Mouse (Mus musculus) CH12.LX (cell line): Measurements from ENCODE around the gene Rnase13.

Experiments used
- CHD2 ChIP-seq: IDR thresholded peaks from 2 replicates; pipeline ENCODE4 v1.6.1; 2011; ENCODE audit warnings: low read length, improper control_type of control experiment
- CTCF ChIP-seq, 2 experiments: IDR thresholded peaks in 1 of 2; conservative IDR thresholded peaks in 1 of 2; 2 replicates each; pipeline ENCODE4 v1.5.1; 2011 to 2012; ENCODE audit warnings: low read depth in 2 of 2, low read length in 2 of 2, improper control_type of control experiment in 1 of 2, inconsistent platforms in 1 of 2, mild to moderate bottlenecking in 1 of 2, moderate library complexity in 1 of 2
- PAX5 ChIP-seq: IDR thresholded peaks from 2 replicates; pipeline ENCODE4 v1.6.1; 2012; ENCODE audit warnings: low read length, inconsistent platforms, mixed read lengths
- POLR2A ChIP-seq: IDR thresholded peaks from 2 replicates; pipeline ENCODE4 v1.6.1; 2011; ENCODE audit warnings: low read depth, mild to moderate bottlenecking, improper control_type of control experiment, low read length
- RCOR1 ChIP-seq: conservative IDR thresholded peaks from 2 replicates; pipeline ENCODE4 v1.6.1; 2012; ENCODE audit warnings: low read depth, mild to moderate bottlenecking, inconsistent platforms, low read length, improper control_type of control experiment

GRCm38 (mm10) chr14:51896539-51897170, 25.9 kb downstream of the Rnase13 start:
- TF ChIP-seq CTCF (conservative IDR thresholded peaks at IDR 0.05 in 1 of 2, IDR thresholded peaks at IDR 0.05 in 1 of 2; ENCODE audit: low read depth in 2 of 2, low read length in 2 of 2): no peak
- TF ChIP-seq RCOR1: no peak
- no peak for TF ChIP-seq CHD2
- no peak for TF ChIP-seq PAX5
- no peak for TF ChIP-seq POLR2A
